Mouse (Mus musculus) embryo, embryonic 11 days (tissue): ENCODE measurements around the gene Lrrc56.

Experiments
- DNase-seq: peaks from one replicate; pipeline ENCODE4 v3.0.0-alpha.2; 2015

Gene Lrrc56

DNA sequence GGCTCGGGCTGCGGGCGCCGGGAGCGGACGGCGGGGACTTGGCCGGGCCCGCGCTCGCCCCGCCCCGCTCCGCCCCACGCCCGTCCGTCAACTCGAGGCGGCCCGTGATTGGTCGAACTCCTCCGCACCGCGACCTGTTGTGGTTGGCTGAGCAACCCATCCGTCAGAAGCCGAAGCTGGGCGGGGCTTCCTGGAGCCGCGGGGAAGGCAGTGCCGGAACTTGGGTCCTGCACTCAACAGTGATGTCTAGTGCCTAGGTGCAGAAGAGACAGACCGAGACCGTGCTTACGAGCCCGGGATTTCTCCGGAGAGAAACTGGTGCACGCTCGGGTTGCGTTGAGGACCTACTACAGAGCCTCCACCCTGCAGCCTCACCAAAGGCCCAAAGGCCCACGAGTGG, at the start of gene Lrrc56, which contains the start of gene Hras:
Gene Lrrc56 (plus strand): TSS at position 210 of the 400 bp plus-strand sequence.
Gene Hras (minus strand): TSS at position 58 of the 400 bp plus-strand sequence.
- peak; percentile 99 for DNase-seq

DNA sequence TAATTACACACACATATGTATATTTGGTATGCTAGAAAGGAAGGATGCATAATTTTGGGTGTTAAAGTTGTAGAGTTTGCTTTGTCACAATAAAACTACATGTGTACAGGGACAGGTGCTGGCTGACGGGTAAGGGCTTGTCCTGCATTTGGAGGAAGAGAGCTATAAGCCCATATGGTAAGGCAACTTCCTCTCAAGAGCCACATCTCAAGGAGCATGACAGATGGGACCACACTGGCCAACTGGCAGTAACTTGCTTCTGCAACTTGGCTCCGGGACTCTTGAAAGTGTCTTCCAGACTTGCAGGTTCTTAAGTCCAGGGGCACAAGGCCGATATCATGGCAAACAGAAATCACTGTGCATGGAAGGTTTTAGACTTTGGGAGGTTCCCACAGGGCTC, 49.3 kb upstream of the Lrrc56 start:
- no peak for DNase-seq

DNA sequence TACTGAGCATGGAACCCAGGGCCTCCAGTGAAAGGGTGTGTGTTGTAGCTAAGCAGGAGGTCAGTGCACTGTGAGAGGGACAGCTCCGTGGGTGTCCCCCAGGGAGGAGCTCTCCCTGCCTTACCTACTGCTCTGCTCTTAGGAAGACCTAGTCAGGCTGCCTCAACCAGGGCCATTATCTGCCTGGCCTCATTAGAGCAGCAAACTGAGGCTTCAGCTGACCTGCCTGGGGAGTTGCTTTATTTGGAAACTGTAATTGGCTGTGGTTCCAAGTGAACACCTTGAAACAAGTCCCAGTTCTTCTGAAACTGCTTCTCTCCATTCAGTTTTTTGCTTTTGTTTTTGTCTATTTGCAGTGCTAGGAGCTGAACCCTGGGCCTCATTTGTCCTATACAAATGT, 48.6 kb upstream of the Lrrc56 start:
- no peak for DNase-seq

DNA sequence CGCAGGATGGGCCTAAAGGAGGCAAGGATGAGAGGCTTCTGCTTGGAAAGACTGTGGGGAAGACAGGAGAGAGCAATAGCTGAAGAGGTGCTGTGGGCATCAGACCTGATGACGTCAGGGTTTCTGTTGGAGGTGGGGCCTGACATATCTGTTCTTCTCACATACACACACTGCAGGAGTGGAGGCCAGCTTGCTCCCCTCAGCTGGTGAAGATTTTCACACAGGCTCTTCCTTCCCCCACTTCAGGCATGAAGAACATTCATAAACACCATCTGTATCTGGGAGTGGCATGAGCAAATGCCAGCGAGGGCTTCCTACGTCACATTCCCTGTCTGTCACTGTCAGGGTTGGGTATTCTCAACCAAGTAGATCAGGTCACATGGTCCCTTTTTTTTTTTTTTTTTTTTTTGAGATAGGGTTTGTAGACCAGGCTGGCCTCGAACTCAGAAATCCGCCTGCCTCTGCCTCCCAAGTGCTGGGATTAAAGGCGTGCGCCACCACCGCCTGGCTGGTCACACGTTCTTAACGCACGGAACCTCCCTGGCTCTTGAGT, 47.8 kb upstream of the Lrrc56 start:
- no peak for DNase-seq

DNA sequence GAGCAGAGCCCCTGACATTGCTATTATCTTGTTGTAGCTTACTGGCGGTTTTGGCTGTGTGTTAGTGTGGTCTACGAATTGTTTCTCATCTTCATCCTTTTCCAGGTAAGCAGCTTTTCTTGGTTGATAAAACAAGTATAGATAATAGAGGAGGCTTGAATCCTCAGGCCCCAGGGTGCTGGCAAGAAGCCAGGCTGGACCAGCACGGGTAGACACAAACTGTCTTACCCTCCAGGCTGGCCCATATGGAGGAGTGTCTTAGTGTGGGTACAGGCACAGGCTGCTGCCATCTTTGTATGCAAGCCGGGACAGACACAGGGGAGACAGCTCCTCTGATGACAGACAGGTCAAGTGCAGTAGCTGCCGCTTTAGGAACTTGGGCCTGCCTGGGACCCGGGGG, 46.9 kb upstream of the Lrrc56 start:
- DNase-seq = no peak

DNA sequence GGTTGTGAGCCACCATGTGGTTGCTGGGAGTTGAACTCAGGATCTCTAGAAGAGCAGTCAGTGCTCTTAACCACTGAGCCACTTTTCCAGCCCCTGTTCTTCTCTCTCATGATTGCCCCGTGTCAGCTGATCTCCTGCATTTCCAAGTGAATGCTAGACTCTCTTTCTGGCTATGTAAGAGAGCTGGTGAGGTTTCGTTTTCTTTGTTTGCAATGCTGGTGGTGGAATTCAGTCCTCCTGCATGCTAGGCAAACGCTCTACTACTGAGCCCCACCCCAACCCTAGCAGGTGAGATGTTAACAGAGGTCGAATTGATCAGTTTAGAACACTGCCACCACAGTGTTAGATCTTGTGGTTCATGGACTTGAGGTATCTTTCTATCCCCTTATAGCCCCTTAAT, 45.3 kb upstream of the Lrrc56 start:
- DNase-seq = no peak

DNA sequence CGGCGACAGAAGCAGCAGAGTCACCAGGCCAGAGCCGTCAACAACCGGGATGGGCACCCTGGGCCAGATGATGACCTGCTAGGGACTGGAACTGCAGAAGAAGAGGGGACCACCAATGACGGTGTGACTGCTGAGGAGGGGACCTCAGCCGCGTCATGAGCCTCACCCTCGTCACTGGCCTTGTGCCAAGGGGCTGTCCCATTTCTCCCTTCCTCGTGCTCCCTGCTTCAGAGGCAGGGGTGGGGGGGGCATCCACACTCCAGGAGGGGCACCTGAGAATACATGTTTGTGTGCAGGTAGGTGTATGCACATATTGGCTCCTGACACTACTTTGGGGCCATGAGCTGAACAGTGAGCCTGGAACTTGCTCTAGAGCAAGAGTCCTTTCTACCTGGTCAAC, 38.6 kb upstream of the Lrrc56 start:
- no peak for DNase-seq

DNA sequence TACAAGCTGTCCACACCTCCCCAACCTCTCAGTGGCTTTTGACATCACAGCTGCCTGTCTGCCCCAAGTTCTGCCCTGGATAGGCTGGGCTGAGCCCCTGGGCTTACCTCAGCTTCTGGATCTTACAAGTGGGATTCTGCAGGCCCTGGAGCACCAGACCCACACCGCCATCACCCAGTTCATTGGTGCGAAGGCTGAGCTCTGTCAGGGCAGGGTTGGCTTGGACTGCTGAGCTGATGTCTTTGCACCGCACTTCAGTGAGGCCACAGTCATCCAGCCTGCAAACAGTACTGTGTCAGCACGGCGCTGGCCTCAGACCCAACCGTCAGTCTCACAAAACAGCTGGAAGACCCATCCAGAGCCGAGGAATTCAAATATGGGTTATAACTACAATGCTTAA, 29.6 kb upstream of the Lrrc56 start:
- DNase-seq = no peak

DNA sequence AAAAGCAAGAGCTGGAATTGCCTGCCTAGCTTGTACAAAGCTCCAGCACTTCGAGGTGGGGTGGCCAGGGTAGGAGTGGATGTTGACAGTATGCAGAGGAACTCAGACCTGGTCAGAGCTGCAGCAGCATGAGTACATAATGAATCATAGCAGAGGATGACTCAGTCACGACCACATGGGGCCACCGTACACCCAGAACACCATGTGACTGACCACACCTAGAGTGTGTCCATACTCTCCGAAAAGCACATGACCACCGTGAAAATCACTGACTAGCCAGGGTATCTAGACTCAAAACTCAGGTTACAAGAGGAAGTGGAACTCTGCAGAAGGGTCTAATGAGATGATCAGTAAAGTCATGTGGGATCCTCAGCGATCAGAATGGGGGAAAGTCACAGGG, 29.1 kb upstream of the Lrrc56 start:
- DNase-seq = no peak

DNA sequence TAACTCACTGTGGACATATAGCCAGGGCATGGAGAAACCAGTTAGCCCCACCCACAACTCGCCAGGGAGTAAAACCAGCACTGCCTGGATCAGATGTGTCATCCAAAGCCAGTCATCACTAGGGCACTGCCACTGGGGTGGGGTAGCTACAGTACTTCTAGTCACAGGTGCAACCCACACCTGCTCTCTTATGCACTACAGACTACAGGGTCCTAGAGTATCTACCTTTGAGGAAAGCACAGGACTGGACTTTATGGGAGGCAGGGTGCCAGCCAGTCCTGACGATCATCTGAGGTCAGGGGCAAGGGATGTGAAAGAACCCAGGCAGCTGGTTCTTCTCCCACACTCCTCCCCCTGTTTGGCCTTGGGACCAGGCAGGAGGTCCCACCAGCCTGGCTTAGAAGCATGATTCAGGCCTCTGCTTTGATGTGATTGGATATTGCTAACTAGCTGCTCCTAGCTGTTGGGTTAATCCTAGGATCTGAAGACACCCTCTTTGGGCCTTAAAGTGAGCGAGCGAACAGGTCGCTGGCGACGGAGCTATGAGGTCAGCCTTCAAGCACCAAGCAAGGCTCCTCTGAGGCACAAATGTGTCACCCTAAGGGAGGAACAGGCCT, 25.9 kb upstream of the Lrrc56 start:
- DNase-seq = peak; percentile 20

DNA sequence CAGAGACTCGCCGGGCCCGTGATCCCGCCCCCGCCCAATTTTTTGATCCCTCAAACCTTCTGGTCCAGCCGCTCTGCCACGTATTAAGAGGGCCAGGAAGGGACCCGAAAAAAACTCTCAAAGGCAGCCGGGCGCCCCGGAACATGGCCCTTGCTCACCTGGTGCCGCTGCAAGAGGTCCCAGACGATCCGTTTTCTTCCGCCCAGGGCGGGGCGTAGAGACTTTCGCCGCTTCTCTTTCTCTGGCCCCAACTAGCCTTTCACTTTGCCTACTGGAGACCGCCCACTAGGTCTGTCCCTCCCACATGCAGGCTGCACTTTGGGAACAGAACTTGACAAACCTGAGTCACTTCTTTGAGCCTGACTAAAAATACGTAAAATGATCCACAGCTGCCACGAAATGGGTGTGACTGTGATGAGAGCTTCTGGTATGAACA, 25.4 kb upstream of the Lrrc56 start:
- DNase-seq = peak; percentile 65

DNA sequence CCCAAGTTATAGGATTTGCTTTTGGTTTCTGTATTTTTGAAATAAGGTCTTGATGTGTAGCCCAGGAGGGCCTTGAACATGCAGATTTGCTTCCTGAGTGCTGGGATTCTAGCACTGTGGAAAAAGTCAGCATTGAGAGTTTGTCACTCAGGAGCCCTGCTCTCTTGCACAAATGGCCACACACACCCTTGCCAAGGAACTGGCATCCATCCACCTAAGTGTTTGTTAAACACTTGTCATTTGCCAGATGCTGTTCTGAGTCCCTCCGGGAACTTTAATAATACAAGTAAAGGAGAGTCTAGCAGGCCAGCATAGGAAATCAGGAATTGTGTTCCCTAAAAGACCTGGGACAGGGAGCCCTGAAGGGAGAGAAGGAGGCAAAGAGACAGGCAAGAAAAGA, 24.7 kb upstream of the Lrrc56 start:
- DNase-seq = no peak

DNA sequence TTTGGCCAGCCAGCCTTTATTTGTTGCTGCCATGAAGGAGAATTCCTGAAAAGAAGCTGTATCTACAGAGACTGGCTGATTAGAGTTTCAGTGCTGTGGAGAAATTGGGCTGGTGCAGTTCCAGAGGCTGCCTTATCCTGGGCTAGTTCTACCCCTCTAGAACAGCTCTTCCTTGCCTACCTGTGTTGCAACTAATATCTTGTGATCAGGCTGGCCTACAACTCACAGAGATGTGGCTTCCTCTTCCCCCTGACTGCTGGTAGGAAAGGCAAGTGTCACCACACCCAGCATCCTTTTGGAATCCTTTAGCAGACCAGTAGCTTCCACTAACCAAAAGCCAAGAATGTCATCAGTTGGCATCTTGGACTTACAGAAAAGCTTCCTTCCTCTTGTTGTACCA, 24.1 kb upstream of the Lrrc56 start:
- DNase-seq = no peak

DNA sequence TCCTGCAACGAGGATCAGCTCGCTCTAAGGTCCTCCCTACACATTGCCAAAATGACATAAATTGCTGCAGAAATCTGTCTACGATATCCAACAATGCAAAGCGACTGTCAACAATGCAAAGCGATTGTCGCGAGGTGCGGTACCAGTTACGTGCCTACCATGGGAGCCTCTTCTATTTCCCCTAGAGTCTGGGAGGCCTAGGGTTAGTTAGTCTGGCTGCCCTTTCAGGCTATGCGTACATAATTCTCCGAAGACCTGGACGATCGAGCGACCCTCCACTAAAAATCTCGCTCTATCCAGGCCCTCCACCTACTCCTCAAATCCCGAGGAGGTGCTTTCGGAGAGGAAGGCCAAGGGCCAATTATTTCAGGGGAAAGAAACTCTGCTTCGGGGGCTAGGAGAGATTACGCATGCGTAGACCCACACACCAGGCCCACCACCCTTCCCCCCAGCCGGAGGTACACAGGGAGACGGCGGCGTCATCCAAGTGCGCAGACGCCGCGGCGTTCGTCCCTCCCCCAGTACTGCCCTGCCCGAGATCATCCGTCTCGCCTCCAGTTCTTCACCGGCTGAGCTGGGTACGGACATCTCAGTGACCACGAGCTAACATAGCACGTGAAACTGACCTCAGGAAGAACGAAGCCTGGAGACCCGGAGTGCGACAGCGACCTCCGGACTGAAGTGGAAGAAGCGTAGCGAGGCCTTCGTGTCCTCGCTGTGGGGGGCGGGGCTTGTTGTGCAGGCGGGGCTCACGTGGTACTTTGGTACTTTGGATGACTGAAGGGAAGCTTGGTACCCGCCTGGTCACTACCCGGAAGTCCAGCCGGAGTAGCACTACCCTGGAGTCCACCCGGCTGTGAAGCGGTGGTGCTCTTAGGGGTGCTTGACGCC, 21.6 kb upstream of the Lrrc56 start, which contains the start of gene Rnh1:
Gene Rnh1 (minus strand): TSS at position 742 of the 891 bp plus-strand sequence.
- peak; percentile 97 for DNase-seq

DNA sequence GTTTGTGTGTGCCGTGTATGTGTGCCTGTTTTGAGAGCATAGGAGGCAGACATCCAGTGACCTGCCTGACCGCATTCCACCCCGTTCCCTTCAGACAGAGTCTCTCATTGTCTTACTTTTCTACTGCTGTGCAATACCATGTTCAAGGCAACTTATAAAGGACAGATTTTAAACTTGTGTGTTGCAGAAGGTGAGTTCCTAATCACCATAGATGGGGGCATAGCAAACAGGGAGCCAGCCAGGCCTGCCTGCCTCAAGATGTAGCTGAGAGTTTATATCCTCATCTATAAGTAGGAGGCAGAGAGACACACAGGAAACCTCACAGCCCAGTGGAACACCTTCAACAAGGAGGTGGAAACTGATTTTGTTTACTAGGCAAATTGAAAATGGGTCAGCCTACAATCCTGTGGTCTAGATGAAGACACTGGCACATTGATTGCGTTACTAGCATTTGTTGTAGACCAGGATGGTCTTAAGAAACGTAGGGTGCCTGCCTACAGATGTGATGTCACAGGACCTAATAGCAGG, 20.6 kb upstream of the Lrrc56 start:
- no peak for DNase-seq

DNA sequence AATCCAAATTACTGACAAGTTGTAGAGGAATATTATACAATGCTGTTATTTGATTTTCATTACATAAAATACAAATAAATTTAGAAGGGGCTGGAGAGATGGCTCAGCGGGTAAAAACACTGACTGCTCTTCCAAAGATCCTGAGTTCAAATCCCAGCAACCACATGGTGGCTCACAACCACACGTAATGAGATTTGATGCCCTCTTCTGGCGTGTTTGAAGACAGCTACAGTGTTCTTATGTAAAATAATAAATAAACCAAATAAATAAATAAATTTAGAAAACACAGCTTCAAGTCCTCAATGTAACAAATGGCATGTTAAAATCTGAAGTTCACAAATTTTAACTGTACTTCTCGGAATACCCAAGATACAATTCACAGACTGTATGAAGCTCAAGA, 18.9 kb upstream of the Lrrc56 start:
- DNase-seq = no peak

DNA sequence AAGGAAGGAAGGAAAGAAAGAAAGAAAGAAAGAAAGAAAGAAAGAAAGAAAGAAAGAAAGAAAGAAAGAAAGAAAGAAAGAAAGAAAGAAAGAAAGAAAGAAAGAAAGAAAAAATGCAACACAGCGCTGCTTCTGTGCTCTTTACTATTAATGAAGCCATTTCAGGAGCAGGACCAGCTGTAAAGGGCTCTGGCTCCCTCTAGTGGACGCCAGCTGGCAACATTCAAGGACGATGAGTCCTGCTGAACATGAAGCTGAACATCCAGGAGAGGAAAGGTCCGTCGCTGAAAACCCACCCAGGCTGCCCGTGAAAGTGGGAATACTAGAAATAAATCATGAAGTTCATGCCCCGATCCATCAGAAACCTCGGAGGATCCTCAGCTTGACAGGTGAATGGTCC, 17.8 kb upstream of the Lrrc56 start:
- DNase-seq = peak; percentile 90

DNA sequence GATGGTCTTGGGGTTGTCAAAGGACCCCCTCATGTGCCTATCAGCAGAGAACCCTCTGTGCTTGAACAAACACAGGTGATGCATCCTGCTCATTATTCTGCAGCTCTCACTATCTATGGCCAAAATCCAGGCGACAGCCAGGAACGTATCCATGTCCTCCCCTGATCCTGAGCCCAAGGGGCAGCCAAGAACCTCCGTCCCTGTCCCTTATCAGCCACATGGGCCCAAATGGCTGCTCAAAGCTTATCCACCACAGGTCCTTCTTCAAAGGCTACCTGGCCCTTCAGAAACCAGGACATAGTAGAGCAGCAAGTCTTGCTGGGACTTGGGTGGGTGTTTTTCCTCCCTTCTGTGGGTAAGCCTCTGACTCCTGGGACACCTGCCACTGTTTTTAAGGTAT, 5.8 kb upstream of the Lrrc56 start:
- no peak for DNase-seq

DNA sequence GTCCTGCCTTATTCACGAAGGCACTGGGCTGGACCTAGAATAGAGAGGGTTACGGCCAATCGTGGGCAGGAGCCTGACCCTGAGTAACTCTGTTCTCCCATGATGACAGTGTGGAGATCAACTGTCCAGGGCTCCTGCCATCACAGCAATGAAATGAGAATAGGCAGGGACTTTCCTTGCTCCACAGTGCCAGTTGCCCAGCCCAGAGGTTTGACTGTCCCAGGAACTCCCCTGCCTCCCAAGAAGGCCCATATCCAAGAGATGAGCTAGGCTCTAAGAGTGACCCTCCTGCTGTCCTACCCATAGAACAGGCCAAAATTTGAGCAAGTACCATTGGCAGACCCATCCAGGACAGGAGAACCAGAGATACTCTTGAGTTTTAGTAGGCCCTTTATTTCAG, 5.2 kb upstream of the Lrrc56 start:
- no peak for DNase-seq

DNA sequence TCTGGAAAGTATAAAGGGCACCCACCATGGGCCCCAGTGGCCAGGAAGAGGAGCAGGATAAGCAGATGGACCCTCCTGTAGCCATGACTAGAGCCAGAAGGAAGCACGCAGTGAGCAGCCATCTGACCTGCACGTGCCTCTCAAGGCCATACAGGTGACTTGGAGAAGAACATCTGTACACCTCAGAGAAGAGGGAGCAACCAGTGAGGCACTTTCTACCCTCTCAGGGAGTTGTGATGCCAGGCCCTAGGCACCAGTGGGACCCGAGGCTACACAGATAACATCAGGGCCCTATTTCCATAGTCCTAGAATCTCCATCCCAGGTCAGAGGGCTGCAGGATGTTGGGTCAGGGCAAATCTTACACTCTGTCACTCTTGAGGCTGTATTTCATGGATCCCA, 3.7 kb upstream of the Lrrc56 start:
- no peak for DNase-seq

DNA sequence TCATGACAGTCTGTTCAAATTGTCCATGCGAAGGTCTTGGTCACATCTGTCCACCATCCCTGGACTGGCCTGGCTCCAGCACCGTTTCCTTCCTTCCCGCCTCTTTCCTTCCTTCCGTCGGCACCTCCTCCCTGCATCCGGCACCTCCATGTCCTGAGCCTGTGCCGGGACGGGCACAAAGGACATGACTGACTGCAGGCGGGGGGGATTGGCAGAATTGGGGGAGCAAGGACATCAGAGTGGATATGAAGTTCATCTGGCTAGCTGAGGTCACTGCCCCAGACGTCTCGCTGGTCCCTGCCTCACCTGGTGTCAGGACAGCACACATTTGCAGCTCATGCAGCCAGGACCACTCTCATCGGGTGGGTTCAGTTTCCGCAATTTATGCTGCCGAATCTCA, 2.9 kb upstream of the Lrrc56 start:
- DNase-seq = no peak

DNA sequence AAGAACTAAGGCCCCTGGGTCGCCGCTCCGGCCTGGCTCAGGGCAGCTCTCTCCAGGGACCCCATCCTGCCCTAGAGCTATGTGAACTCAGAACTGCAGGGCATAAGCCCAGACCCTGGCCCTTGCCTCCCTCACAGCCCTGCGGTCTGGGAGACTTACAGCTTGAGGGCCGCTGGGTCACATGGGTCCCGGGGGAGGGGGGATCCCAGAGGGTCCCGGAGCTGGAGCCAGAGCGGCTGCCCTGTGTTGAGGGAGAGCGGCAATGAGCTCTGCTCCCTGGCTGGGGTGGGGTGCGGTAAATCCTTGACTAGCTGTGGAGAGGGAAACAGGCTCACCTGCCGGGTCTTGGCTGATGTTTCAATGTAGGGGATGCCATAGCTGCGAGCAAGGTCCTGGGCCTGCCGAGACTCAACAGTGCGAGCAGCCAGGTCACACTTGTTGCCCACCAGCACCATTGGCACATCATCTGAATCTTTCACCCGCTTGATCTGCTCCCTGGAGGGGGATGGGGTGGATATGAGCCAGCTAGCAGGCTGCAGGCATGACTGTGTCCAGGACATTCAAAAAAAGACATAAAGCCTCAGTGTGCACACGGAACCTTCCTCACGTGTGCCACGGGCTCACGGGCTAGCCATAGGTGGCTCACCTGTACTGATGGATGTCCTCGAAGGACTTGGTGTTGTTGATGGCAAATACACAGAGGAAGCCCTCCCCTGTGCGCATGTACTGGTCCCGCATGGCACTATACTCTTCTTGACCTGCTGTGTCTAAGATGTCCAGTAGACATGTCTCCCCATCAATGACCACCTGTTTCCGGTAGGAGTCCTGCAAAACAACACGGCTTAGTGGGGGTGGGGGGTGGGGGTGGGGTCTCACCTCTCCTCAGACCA, 1.9 kb upstream of the Lrrc56 start:
- DNase-seq = no peak
